ENCODE assay signal across 17 mouse cellular contexts in the genomic region with DNA sequence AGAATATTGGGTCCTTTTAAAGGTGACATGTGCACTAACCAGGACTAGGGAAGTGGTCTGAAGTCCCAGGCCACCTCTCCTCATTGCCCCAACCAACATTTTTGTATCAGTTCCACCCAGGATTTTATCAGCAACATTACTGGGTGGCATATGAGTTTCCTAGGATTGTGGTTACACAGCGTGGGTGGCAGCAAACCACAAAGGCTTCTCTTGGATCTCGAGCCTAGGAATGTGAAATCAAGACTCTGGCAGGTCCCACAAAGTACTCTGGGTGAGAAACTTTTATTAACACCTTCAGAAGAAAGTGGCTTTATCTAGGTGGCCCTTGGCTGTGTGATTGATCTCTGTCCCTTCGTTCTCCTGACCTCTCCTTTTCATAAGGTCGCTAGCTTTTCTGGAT. TPM values are rescaled to one million over a fixed set of nuclear protein-coding genes. Genes with fewer than 3 reads are reported as not detected.
DNase-seq lines count a peak whose midpoint lies in the region; ATAC-seq and TF ChIP-seq lines count a peak whose summit lies in the region.
"Had no signal": no experiment of that assay in that cellular context is flagged by ENCODE, and none has a peak within 500 bp of the region (broad histone marks: within the 10 kb centered on the region; RNA-seq: fewer than 3 reads in every experiment).

No protein-coding gene starts in this region.

- no peak for TF ChIP-seq EP300 in heart, postnatal 0 days (IDR thresholded peaks at IDR 0.05; ENCODE audit: low read depth)
- TF ChIP-seq EP300 in MEL (IDR thresholded peaks at IDR 0.05; ENCODE audit: low read depth in 1 of 2, low read length in 2 of 2) = no peak

- no peak overlapping the region for H3K4me2 ChIP-seq in heart, postnatal 0 days (ENCODE audit: low read depth, low read length)
- no peak overlapping the region for H3K4me2 ChIP-seq in neural tube, embryonic 15.5 days
- H3K4me2 ChIP-seq: midbrain, embryonic 13.5 days had no signal

- TF ChIP-seq RAD21 in MEL (IDR thresholded peaks at IDR 0.05; ENCODE audit: low read depth, low read length) = no peak

- no peak for TF ChIP-seq CTCF in heart, postnatal 0 days (IDR thresholded peaks at IDR 0.05; ENCODE audit: low read depth)
- no peak for TF ChIP-seq CTCF in MEL (IDR thresholded peaks at IDR 0.05 in 2 of 3, conservative IDR thresholded peaks at IDR 0.05 in 1 of 3; ENCODE audit: control insufficient read depth in 1 of 3, insufficient read depth in 1 of 3, low read depth in 2 of 3, low read length in 3 of 3, poor library complexity in 1 of 3, severe bottlenecking in 1 of 3)

- no peak for ATAC-seq in heart, postnatal 0 days (ENCODE audit: insufficient read depth, low read depth)
- ATAC-seq in neural tube, embryonic 15.5 days (ENCODE audit: low FRiP score) = no peak
- ATAC-seq in cerebellum, adult (ENCODE audit: insufficient number of reproducible peaks, low FRiP score, low TSS enrichment) = no peak
- ATAC-seq: midbrain, embryonic 13.5 days had no signal

- no peaks in the 10 kb centered on the region for H3K27me3 ChIP-seq in heart, postnatal 0 days (ENCODE audit: control insufficient read depth, insufficient read depth, low read length)
- H3K27me3 ChIP-seq in MEL (ENCODE audit: control insufficient read depth in 1 of 2, insufficient read depth in 2 of 2, low read length in 2 of 2) = peaks cover 0 to 1% of the 10 kb centered on the region in 2 experiments; a peak in 1 of 4 replicates
- no peaks in the 10 kb centered on the region for H3K27me3 ChIP-seq in limb, embryonic 10.5 days (ENCODE audit: low read depth, poor library complexity, severe bottlenecking)
- H3K27me3 ChIP-seq in neural tube, embryonic 15.5 days (replicated peaks) = no peaks in the 10 kb centered on the region
- H3K27me3 ChIP-seq: CH12.LX had no signal

- intact Hi-C loops in heart, postnatal 10 days (cut with DNase I) = no loop called here
- intact Hi-C loops in left cerebral cortex, postnatal 36 days (cut with DNase I) = no loop called here

- H3K9me3 ChIP-seq in heart, postnatal 0 days (replicated peaks; ENCODE audit: control insufficient read depth, low read length) = no peaks in the 10 kb centered on the region
- H3K9me3 ChIP-seq in MEL (replicated peaks; ENCODE audit: insufficient read depth, low read length) = no peaks in the 10 kb centered on the region
- no peaks in the 10 kb centered on the region for H3K9me3 ChIP-seq in limb, embryonic 10.5 days (replicated peaks)
- H3K9me3 ChIP-seq in neural tube, embryonic 15.5 days (replicated peaks) = no peaks in the 10 kb centered on the region
- H3K9me3 ChIP-seq: midbrain, embryonic 13.5 days had no signal

- no peaks in the 10 kb centered on the region for H3K36me3 ChIP-seq in heart, postnatal 0 days (replicated peaks; ENCODE audit: control insufficient read depth, insufficient read depth, low read length)
- no peaks in the 10 kb centered on the region for H3K36me3 ChIP-seq in MEL (ENCODE audit: control insufficient read depth in 1 of 2, insufficient read depth in 2 of 2, low read length in 2 of 2)
- no peaks in the 10 kb centered on the region for H3K36me3 ChIP-seq in limb, embryonic 10.5 days
- H3K36me3 ChIP-seq in neural tube, embryonic 15.5 days = no peaks in the 10 kb centered on the region
- H3K36me3 ChIP-seq: forebrain, embryonic 10.5 days; midbrain, embryonic 13.5 days had no signal

- 42% methylated on average over 4 of the region's 4 CpGs for WGBS in heart, postnatal 0 days
- 50% methylated on average over 4 of the region's 4 CpGs for WGBS in limb, embryonic 10.5 days
- 83% methylated on average over 4 of the region's 4 CpGs for WGBS in neural tube, embryonic 15.5 days

- DNase-seq in heart, postnatal 0 days (ENCODE audit: low spot score) = no peak
- no peak for DNase-seq in heart, postnatal 10 days
- DNase-seq in 3T3-L1 (ENCODE audit: low read depth, low spot score) (peak; percentile 93), MEL (ENCODE audit: low read depth, low spot score) (peak; percentile 12)
- no peak for DNase-seq in limb, embryonic 10.5 days (ENCODE audit: low spot score)
- no peak for DNase-seq in left cerebral cortex, postnatal 36 days (ENCODE audit: low spot score in 2 of 2)
- DNase-seq: cerebellum, adult 8-10 months; embryo, embryonic 11 days; kidney, postnatal 36 days; layer of hippocampus, postnatal 36 days; liver; thymus, postnatal 25 days had no signal

- H3K4me1 ChIP-seq in heart, postnatal 0 days (ENCODE audit: control insufficient read depth, insufficient read depth) = peaks cover 38% of the 10 kb centered on the region
- H3K4me1 ChIP-seq in MEL (ENCODE audit: control insufficient read depth in 1 of 2, insufficient read depth in 2 of 2, low read length in 2 of 2) = no peaks in the 10 kb centered on the region
- H3K4me1 ChIP-seq in limb, embryonic 10.5 days = peaks cover 66% of the 10 kb centered on the region
- peaks cover 10% of the 10 kb centered on the region for H3K4me1 ChIP-seq in neural tube, embryonic 15.5 days

- H3K9ac ChIP-seq in heart, postnatal 0 days (replicated peaks; ENCODE audit: low read depth, low read length) = no peak overlapping the region
- H3K9ac ChIP-seq in MEL (ENCODE audit: control insufficient read depth, low read depth, low read length, poor library complexity, severe bottlenecking) = no peak overlapping the region
- no peak overlapping the region for H3K9ac ChIP-seq in neural tube, embryonic 15.5 days (replicated peaks)
- H3K9ac ChIP-seq: midbrain, embryonic 13.5 days had no signal

- H3K79me2 ChIP-seq in MEL (ENCODE audit: control insufficient read depth, insufficient read depth, low read length, poor library complexity) = no peaks in the 10 kb centered on the region

- H3K27ac ChIP-seq in heart, postnatal 0 days (ENCODE audit: low read depth) = peak overlapping the region; percentile 80
- H3K27ac ChIP-seq in MEL (ENCODE audit: control insufficient read depth, low read depth, low read length) = no peak overlapping the region
- H3K27ac ChIP-seq in limb, embryonic 10.5 days = peak overlapping the region; percentile 59; the same call in 1 of the 2 replicates
- no peak overlapping the region for H3K27ac ChIP-seq in neural tube, embryonic 15.5 days (replicated peaks)
- H3K27ac ChIP-seq: midbrain, embryonic 13.5 days had no signal

- H3K4me3 ChIP-seq in heart, postnatal 0 days (ENCODE audit: low read depth, low read length) = no peak overlapping the region
- no peak overlapping the region for H3K4me3 ChIP-seq in MEL (ENCODE audit: control insufficient read depth in 1 of 2, insufficient read depth in 1 of 2, low read depth in 2 of 2, low read length in 2 of 2)
- no peak overlapping the region for H3K4me3 ChIP-seq in limb, embryonic 10.5 days
- no peak overlapping the region for H3K4me3 ChIP-seq in neural tube, embryonic 15.5 days (replicated peaks)
- H3K4me3 ChIP-seq: forebrain, embryonic 10.5 days; midbrain, embryonic 13.5 days had no signal

- no peak for TF ChIP-seq POLR2A in MEL (IDR thresholded peaks at IDR 0.05; ENCODE audit: control insufficient read depth in 1 of 2, insufficient read depth in 1 of 2, low read depth in 1 of 2, low read length in 2 of 2, poor library complexity in 1 of 2)

TF ChIP-seq in MEL, 35 proteins besides CTCF, POLR2A, EP300 and RAD21:
- TF ChIP-seq ELF1 (IDR thresholded peaks at IDR 0.05; ENCODE audit: low read depth, low read length) (no peak), MYB (IDR thresholded peaks at IDR 0.05; ENCODE audit: low read depth, low read length) (no peak), RCOR1 (IDR thresholded peaks at IDR 0.05; ENCODE audit: low read depth, low read length) (no peak), CHD2 (IDR thresholded peaks at IDR 0.05; ENCODE audit: low read length) (no peak), USF1 (IDR thresholded peaks at IDR 0.05; ENCODE audit: low read depth, low read length) (no peak), TAL1 (IDR thresholded peaks at IDR 0.05; ENCODE audit: low read length) (no peak), NELFE (IDR thresholded peaks at IDR 0.05; ENCODE audit: low read depth, low read length) (no peak), CHD1 (IDR thresholded peaks at IDR 0.05; ENCODE audit: low read depth, low read length) (no peak), ZMIZ1 (IDR thresholded peaks at IDR 0.05; ENCODE audit: low read depth, low read length) (no peak)

RNA-seq across cellular contexts. Expression of a gene that starts 34.7 kb away (rescaled TPM):
- total RNA-seq in heart, postnatal 0 days (2014; rRNA removed; ENCODE audit: low replicate concordance) = 22.8 and 24.5 TPM in 2 replicates
- polyA plus RNA-seq in heart, postnatal 0 days (2015; fragmentation: Nextera tagmentation; extraction: Ambion mirVana) = 61.9 and 67.8 TPM in 2 replicates
- 10 to 100 TPM; 46.0 to 59.9 TPM for total RNA-seq in heart, postnatal 10 days (2021)
- 0.15 and 0.20 TPM in 2 replicates for total RNA-seq in MEL (2012; rRNA removed)
- polyA plus RNA-seq in MEL (2012; ENCODE audit: insufficient read depth in 1 of 2, insufficient read length in 2 of 2, low read depth in 1 of 2, low replicate concordance in 2 of 2, missing spikeins in 1 of 2) = under 1 TPM in 1 of 2 experiments, not detected in 1; 0.54 TPM
- 40.7 and 91.2 TPM in 2 replicates for polyA plus RNA-seq in limb, embryonic 10.5 days (2016; fragmentation: Nextera tagmentation; extraction: Ambion mirVana)
- 100 to 1,000 TPM in 1 of 2 experiments, 10 to 100 TPM in 1; 80.7 to 123 TPM for total RNA-seq in left cerebral cortex, postnatal 36 days (2021)
- polyA plus RNA-seq in neural tube, embryonic 15.5 days (2015; fragmentation: Nextera tagmentation; extraction: Ambion mirVana) = 16.5 and 17.4 TPM in 2 replicates

Comparison
In these comparisons a context has a peak if more than half of its experiments do, and no peak if none do; other contexts are left out.
1. DNase-seq: peak in 3T3-L1 (single experiment) and MEL (single experiment); none in heart, postnatal 0 days (single experiment), heart, postnatal 10 days (0 of 2), limb, embryonic 10.5 days (single experiment) and left cerebral cortex, postnatal 36 days (0 of 2).
2. H3K27ac ChIP-seq: peak in heart, postnatal 0 days (single experiment) and limb, embryonic 10.5 days (single experiment); none in MEL (single experiment) and neural tube, embryonic 15.5 days (single experiment).
3. RNA of a gene that starts 34.7 kb away (total RNA-seq): 80.7 to 123 TPM in left cerebral cortex, postnatal 36 days, 46.0 to 59.9 TPM in heart, postnatal 10 days and 22.8 to 24.5 TPM in heart, postnatal 0 days; 0.15 to 0.20 TPM in MEL; every median in the first group is over 10 times any median in the second.